Mouse (Mus musculus) neural tube, embryonic 14.5 days (tissue): ENCODE results near the gene Matn4. TPM values are rescaled to one million over a fixed set of nuclear protein-coding genes. Genes with fewer than 3 reads are reported as not detected.

ENCODE experiments used
- ATAC-seq: fragments of 200-750 bp; cut with Nextera tagmentation; 2 replicates; pipeline ENCODE4 v1.8.0; 2017; ENCODE audit warnings: low read depth, mild to moderate bottlenecking, moderate TSS enrichment, moderate library complexity
- H3K27ac ChIP-seq: fragments of 300-500 bp; sonication (generic); 2 replicates; pipeline ENCODE4 v1.5.1; 2014; ENCODE audit warnings: low read depth, mild to moderate bottlenecking, control low read depth, low read length, moderate library complexity, mixed read lengths
- H3K27me3 ChIP-seq: fragments of 300-500 bp; sonication (generic); 2 replicates; pipeline ENCODE4 v1.6.1; 2014; ENCODE audit warnings: low read length; ENCODE audit not compliant: control insufficient read depth, insufficient read depth
- H3K36me3 ChIP-seq: fragments of 300-500 bp; sonication (generic); 2 replicates; pipeline ENCODE4 v1.6.1; 2014; ENCODE audit warnings: low read length, mixed read lengths; ENCODE audit not compliant: control insufficient read depth, insufficient read depth
- H3K4me1 ChIP-seq: fragments of 300-500 bp; sonication (generic); 2 replicates; pipeline ENCODE4 v1.6.1; 2014; ENCODE audit warnings: low read length; ENCODE audit not compliant: control insufficient read depth, insufficient read depth
- H3K4me2 ChIP-seq: fragments of 300-500 bp; sonication (generic); 2 replicates; pipeline ENCODE4 v1.6.1; 2014; ENCODE audit warnings: mild to moderate bottlenecking, low read depth, low read length, control low read depth
- H3K4me3 ChIP-seq: fragments of 300-500 bp; sonication (generic); 2 replicates; pipeline ENCODE4 v1.5.1; 2014; ENCODE audit warnings: low read depth, low read length, control low read depth, mixed read lengths
- H3K9ac ChIP-seq: fragments of 300-500 bp; sonication (generic); replicated peaks from 2 replicates; pipeline ENCODE4 v1.6.1; 2014; ENCODE audit warnings: low read depth, mild to moderate bottlenecking, control low read depth, low read length, mixed read lengths
- H3K9me3 ChIP-seq: fragments of 300-500 bp; sonication (generic); 2 replicates; pipeline ENCODE4 v1.6.1; 2016; ENCODE audit warnings: low read length; ENCODE audit not compliant: control insufficient read depth
- WGBS: fragments of 180-500 bp; shearing (Covaris S2); extraction: QIAGEN DNeasy Blood & Tissue Kit; methylation state at CpG from one replicate; pipeline ENCODE4 v1.1.7; 2014; 5-methylcytosine and 5-hydroxymethylcytosine counted together
- polyA plus RNA-seq: library from polyadenylated mRNA; unstranded; fragments of >200 nt; fragmentation: Nextera tagmentation; extraction: Ambion mirVana; gene quantifications from 2 replicates; pipeline ENCODE4 v1.2.1, GENCODE M21; 2014

The Matn4 gene
- polyA plus RNA-seq, 1 experiment from 2014 or later: 0.36 TPM

DNA sequence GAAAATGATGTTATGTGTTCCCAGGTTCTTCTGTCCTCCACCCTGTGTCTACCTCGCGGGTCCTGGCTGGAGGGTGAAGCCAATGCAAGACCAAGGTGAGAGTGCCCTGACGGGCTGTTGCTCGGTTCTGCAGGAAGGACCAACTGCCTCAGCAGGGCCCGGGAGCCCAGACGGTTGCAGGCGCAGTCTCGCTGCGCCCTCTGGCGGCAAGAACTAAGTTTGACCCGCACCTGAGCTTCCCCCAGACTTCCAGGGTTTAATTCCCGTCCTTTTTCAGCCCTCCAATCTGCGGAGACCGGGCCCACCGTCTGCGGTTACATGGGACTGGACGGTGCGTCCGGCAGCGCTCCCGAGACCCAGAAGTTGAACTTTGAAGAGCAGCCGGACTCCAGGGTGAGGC is 2.7 kb upstream of the Matn4 start:
- 0 out of 2 replicates have a peak, but pooled peaks have one; percentile 31 for ATAC-seq
- no peak overlapping the region for H3K9ac ChIP-seq
- H3K36me3 ChIP-seq: no peaks in the 10 kb centered on the region
- peaks cover 7% of the 10 kb centered on the region; the same call in 1 of the 2 replicates for H3K4me1 ChIP-seq
- no peaks in the 10 kb centered on the region for H3K9me3 ChIP-seq
- no peak overlapping the region for H3K27ac ChIP-seq
- peaks cover 47% of the 10 kb centered on the region for H3K27me3 ChIP-seq
- H3K4me2 ChIP-seq: no peak overlapping the region
- under 1% methylated on average over 22 of the region's 22 CpGs for WGBS
- H3K4me3 ChIP-seq: no peak overlapping the region

DNA sequence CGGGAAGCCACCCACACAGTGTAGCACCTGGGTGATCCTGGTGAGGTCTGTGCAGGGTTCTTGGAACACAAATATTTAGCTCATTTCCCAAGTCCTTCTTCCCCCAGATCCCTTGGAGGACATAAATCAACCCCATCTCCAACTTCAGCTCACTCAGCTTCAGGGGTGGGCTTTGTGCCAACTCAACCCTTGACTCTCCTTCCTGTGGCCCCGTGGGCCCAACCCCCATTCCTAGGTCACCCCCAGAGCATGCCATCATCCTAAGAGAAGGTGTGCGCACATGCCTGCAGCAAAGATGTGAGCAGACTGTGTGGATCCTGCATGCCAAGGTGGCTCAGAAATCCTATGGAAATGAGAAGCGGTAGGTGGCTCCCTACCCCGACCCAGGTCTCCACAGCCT is 559 bp upstream of the Matn4 start:
- peaks cover 66% of the 10 kb centered on the region for H3K27me3 ChIP-seq
- no peaks in the 10 kb centered on the region for H3K36me3 ChIP-seq
- peaks cover 8% of the 10 kb centered on the region; the same call in 1 of the 2 replicates for H3K4me1 ChIP-seq
- WGBS: 44% methylated on average over 5 of the region's 5 CpGs
- no peak overlapping the region for H3K27ac ChIP-seq
- H3K9me3 ChIP-seq: no peaks in the 10 kb centered on the region
- ATAC-seq: no peak
- no peak overlapping the region for H3K4me2 ChIP-seq
- no peak overlapping the region for H3K4me3 ChIP-seq
- H3K9ac ChIP-seq: no peak overlapping the region

DNA sequence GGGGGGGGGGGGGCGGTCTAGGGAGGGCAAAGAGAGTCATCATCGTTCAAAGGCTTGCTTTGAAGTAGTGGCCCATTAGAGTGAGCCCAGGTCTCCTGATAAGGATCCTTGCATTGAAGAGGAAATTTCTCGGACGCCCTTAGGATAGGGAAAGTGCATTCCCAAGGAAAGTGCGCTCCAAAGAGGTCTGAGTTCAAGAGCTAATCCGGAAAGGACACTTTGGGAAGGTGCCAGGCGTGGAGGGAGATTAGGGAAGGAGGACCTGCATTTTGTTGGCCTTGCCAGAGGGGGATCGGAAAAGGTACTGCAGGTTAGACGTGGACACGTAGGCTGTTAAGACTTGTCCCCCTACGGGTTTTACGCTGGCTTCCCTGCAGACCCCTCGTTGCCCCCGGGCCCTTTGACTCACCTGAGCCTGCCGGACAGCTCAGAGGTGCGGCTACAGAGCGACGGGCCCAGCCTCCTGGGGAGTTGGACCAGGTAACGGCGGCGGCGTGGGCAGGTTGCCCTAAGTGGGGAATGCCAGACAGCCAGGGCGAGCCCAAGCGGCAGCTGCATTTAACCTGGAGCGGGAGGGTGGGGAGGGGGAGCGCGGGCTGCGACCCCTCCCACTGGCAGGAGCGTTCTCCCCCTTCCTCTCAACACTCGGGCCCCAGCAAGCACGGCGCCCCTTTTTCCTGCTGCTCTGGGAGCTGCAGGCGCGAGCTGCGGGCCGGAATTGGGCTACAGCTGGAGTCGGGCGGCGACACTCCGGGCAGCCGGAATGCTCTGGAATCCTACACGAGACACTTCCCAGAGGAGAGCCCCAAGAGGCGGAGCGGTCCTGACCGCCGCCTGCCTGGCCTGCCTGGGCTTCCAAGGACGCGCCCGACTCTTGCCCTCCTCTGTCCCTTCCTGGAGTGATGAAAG is 624 bp downstream of the Matn4 start:
- WGBS: 2% methylated on average over 49 of the region's 49 CpGs
- H3K4me1 ChIP-seq: peaks cover 11% of the 10 kb centered on the region; the same call in 1 of the 2 replicates
- H3K4me3 ChIP-seq: peak overlapping the region; percentile 27
- H3K4me2 ChIP-seq: peak overlapping the region; percentile 47
- no peak for ATAC-seq
- H3K9me3 ChIP-seq: no peaks in the 10 kb centered on the region
- peaks cover 75% of the 10 kb centered on the region for H3K27me3 ChIP-seq
- H3K9ac ChIP-seq: peak overlapping the region; percentile 41; the same call in 1 of the 2 replicates
- H3K27ac ChIP-seq: no peak overlapping the region
- H3K36me3 ChIP-seq: no peaks in the 10 kb centered on the region

DNA sequence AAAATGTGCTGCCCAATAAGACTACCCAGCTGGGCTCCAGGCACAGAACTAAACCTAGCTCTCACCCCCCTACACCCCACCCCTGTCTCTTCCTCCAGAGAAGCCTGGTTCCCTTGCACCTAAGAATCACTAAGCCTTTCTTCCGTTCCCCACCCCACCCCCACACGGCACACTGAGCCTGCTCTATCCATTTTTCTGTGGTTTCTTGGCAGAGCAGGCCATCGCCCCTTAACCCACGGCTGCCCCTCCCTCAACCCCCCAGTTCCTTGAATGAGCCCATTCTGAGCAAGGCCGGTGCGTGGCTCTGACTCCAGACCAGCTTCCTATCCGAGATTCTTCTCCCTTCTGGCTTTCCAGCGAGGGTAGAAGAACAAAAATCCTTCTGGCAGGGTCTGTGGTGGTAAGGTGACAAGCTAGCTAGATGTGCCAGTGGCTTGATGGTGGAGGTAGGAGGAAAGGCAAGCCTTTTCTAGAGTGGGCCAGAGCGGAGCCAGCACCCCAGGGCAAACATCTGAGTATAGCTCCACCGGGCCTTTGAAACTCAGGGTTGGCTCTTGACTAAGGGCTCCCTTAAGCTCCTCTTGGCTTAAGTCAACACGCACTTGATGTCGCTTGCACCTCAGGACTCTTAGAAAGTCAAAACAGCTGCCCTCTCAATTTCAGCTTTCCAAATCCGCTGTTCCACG is 1.4 kb downstream of the Matn4 start:
- Histone ChIP-seq H3K36me3 (no peaks in the 10 kb centered on the region), H3K4me2 (no peak overlapping the region), H3K9ac (no peak overlapping the region), H3K27me3 (peaks cover 81% of the 10 kb centered on the region), H3K9me3 (no peaks in the 10 kb centered on the region), H3K4me3 (no peak overlapping the region), H3K4me1 (peaks cover 11% of the 10 kb centered on the region; the same call in 1 of the 2 replicates), H3K27ac (no peak overlapping the region)
- ATAC-seq: peak; percentile 9; the same call in 1 of the 2 replicates
- WGBS: 16% methylated on average over 14 of the region's 14 CpGs

DNA sequence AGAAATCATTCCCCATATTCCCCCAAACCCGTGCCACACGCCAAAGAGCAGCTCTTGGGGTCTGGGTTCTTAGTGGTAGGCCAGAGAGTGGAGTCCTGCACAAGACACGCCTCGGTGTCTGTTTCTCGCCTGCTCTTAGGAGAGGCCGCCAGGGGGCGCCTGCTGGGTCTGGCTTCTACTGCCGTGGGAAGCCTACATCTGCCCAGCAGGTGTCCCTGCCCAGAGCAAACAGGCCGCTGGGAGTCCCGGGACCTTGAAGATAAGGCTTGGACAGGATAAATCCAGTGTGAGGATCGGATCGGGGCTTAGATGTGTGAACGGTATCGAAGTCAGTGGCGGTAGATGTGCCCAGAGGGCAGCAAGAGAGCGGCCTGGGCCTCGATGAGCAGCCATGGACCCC is 2.1 kb downstream of the Matn4 start, which contains the start of gene Rbpjl:
Gene Rbpjl, plus strand, starts transcription at position 236 of the 400 bp plus-strand sequence.
- Histone ChIP-seq H3K9ac (no peak within 1 kb of the TSS), H3K4me1 (peaks cover 11% of the 10 kb centered on the region; the same call in 1 of the 2 replicates), H3K4me3 (no peak within 1 kb of the TSS), H3K4me2 (no peak within 1 kb of the TSS; the same call in 1 of the 2 replicates), H3K27me3 (peaks cover 80% of the 10 kb centered on the region), H3K27ac (no peak within 1 kb of the TSS), H3K36me3 (no peaks in the 10 kb centered on the region), H3K9me3 (no peaks in the 10 kb centered on the region)
- peak; percentile 34; the same call in 1 of the 2 replicates for ATAC-seq
- 6% methylated on average over 17 of the region's 17 CpGs for WGBS

DNA sequence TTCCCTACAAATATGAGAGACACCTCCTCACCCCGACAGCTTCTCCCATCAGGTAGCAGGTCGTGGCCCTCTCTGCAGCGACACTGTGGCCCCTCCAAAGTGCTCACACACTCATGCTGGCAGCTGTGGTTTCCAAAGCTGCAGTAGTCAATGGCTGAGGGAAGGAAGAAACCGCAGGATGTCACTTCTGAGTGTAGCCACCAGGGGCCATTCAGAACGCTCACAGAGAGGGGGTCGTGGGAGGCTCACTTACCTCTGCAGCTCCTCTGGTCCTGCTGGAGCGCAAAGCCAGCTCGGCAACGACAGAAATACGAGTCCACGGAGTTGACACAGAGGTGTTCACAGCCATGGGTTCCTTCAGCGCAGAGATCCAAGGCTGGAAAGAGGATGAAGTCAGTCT is 8.0 kb downstream of the Matn4 start:
- 0 out of 2 replicates have a peak, but pooled peaks cover 4% of the 10 kb centered on the region for H3K4me1 ChIP-seq
- no peak overlapping the region for H3K9ac ChIP-seq
- no peak overlapping the region for H3K4me2 ChIP-seq
- H3K27me3 ChIP-seq: peaks cover 32% of the 10 kb centered on the region
- WGBS: 78% methylated on average over 12 of the region's 12 CpGs
- no peak overlapping the region for H3K27ac ChIP-seq
- H3K9me3 ChIP-seq: no peaks in the 10 kb centered on the region
- no peaks in the 10 kb centered on the region for H3K36me3 ChIP-seq
- H3K4me3 ChIP-seq: no peak overlapping the region
- ATAC-seq: no peak

DNA sequence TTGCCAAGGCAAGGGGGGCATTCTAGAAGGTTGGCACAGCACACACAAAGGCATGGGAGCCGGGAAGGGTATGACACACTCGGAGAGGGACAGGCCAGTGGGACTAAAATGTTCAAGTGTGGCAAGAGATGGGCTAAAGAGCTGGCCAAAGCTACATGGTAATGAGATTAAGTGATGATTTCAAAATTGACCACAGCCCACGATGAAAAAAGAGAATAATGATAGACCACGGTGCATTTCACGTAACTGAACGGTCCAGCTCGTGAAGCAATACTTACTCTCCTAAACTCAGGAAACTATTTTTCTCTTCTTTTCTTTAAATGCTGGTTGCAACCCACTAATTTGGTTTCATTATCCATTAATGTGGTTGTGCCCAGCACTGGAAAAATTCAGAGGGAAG is 8.9 kb downstream of the Matn4 start:
- WGBS: 95% methylated on average over 7 of the region's 7 CpGs
- ATAC-seq: no peak
- no peaks in the 10 kb centered on the region for H3K9me3 ChIP-seq

DNA sequence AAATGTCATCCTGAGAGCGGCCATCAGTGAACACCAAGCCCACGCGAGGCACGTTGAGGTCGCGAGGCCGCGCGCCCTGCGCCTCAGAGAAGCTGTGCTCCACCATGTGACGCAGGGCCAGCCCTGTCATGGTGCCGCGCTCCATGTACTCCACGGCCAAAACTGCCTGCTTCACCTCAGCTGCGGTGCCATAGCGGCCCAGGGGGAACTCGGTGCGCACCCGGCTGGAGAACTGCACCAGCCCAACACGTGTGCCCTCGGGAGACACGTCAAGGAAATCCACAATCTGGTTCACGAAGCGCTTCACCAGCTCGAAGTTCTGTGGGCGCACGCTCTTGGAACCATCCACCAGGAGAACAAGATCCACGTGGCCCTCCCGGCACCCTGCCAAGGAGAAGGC is 11.8 kb downstream of the Matn4 start:
- 80% methylated on average over 29 of the region's 29 CpGs for WGBS

More for the DNA sequence above, 8.9 kb downstream of the Matn4 start:
- Histone ChIP-seq H3K4me2 (no peak overlapping the region), H3K4me1 (0 out of 2 replicates have a peak, but pooled peaks cover 4% of the 10 kb centered on the region), H3K9ac (no peak overlapping the region), H3K4me3 (no peak overlapping the region), H3K27me3 (peaks cover 24% of the 10 kb centered on the region), H3K27ac (no peak overlapping the region), H3K36me3 (no peaks in the 10 kb centered on the region)

More for the DNA sequence above, 11.8 kb downstream of the Matn4 start:
- ATAC-seq: no peak
- no peak overlapping the region for H3K4me3 ChIP-seq
- H3K4me1 ChIP-seq: no peaks in the 10 kb centered on the region
- H3K27me3 ChIP-seq: no peaks in the 10 kb centered on the region
- no peak overlapping the region for H3K9ac ChIP-seq
- H3K27ac ChIP-seq: no peak overlapping the region
- no peaks in the 10 kb centered on the region for H3K9me3 ChIP-seq
- H3K4me2 ChIP-seq: no peak overlapping the region
- H3K36me3 ChIP-seq: no peaks in the 10 kb centered on the region
